Mouse (Mus musculus): ENCODE data around the gene Pom121l2.

- no peak for TF ChIP-seq EP300 (optimal IDR thresholded peaks at IDR 0.05)
- TF ChIP-seq CTCF (IDR thresholded peaks at IDR 0.05; ENCODE audit: low read depth) = no peak
These were observed at the start of gene Pom121l2 for GRCm38 (mm10) chr13:21980981-21981802.

All from stomach, postnatal 0 days (tissue).